Mouse (Mus musculus) B cell, adult 2 months (primary cell): ENCODE measurements at regions not wholly inside any gene's neighbourhood (a gene's known extent, or its start where the extent isn't known, plus 50 kb on each side); places are given as distances from the start of the nearest gene placed in this dataset.
A peak's percentile ranks its signal among the peaks of the same experiment; 100 is the strongest.

ENCODE experiments used
- DNase-seq, 2 experiments: peaks; one replicate each; pipeline ENCODE4 v3.0.0; 2022

GRCm38 (mm10) chr1:102628061-102628460 lies 2140.3 kb upstream of the Cdh20 start:
- peak; percentile 98 to 99 for DNase-seq

DNA sequence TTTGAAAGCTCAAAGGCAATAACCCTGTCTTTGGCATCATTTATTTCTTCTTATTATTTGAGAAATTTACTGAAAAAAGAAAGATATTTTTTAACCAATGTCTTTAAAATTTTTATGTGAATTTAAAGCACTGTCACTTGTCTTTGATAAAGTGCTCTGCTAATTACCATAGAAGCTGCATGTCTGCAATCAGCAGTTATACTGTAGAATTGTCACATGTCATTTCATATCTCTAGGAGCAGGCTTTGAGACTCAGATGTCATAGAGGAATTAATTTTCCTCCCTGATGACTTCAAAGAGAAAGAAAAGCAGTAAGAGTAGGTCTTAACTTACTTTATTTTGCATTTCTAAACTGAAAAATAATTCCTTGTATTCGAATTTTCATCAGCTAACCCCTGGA lies 2123.9 kb upstream of the Cdh20 start:
- no peak for DNase-seq

DNA sequence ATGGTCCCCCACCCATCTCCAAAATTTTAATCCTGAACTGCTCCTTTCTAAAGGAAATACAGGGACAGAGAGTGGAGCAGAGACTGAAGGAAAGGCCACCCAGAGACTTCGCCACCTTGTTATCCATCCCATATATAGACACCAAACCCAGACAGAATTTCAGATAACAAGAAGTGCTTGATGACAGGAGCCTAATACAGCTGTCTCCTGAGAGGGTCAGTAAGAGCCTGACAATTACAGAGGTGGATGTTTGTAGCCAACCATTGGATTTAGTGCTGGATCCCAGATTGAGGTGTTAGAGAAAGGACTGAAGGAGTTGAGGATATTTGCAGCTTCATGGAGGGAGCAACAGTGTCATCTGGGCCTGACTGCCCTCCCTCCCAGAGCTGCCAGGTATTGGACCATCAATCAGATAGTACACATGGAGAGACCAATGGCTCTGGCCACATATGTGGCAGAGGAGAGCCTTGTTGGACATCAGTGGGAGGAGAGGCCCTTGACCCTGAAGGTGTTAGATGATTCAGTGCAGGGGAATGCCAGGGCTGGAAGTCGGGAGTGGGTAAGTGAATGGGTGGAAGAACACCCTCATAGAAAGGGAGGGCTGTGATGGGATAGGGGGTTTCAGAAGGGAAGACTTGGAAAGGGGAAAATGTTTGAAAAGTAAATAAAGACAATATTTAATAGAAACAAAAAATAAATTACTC lies 2080.8 kb upstream of the Cdh20 start:
- DNase-seq: no peak

DNA sequence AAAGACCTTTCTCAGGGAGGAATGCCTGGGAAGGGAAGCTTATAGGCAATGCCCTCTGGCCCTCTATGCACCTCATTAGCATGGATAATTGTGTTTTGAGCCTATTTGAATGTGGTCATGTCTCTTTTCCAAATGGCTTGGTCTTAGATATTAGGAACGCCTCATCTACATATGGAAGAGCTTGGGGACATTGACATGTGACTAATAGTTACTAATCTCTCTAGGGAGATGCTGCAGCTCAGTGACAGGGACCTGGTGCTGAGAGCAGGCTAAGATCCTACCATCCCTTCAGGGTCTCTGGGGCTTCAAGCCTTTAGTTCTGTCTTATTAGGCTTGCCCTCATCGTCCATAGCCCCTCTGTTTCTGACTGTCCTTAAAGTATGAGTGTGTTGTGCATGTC lies 2051.9 kb upstream of the Cdh20 start:
- no peak for DNase-seq

DNA sequence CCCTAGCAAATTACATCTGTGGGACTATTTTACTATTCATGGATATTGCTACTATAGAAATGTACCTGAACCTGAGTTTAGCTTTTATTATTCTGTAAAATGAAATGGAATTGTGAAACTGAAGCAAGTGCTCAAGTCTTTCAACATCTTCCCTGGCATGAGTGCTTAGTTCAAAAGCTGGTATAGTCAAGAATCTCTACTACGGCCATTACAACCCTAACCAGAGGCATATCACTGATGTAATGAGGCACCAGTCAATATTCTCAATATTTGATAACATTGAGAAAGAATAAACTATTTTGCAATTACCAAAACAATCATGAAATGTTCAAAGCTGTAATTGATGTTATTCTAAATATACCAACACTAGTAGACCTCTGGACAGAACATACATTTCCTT lies 2034.3 kb upstream of the Cdh20 start:
- no peak for DNase-seq

GRCm38 (mm10) chr1:102735392-102735791 lies 2032.9 kb upstream of the Cdh20 start:
- no peak for DNase-seq

GRCm38 (mm10) chr1:102757941-102758340 lies 2010.4 kb upstream of the Cdh20 start:
- no peak for DNase-seq
